Mouse (Mus musculus) heart, adult 2 months (tissue): Measurements from ENCODE around the gene Timm23.
"Not testable (repeated sequence)": the region's sequence is repeated elsewhere in the genome, so short reads cannot be mapped to it uniquely, and the experiment has no call there.

Experiments
- CTCF ChIP-seq: fragments of 200-600 bp; IDR thresholded peaks from 2 replicates; pipeline ENCODE4 v1.8.1; 2022; ENCODE audit warnings: antibody characterized with exemption, mild to moderate bottlenecking, moderate library complexity
- POLR2A ChIP-seq: fragments of 200-500 bp; IDR thresholded peaks from 2 replicates; pipeline ENCODE4 v1.6.1; 2011; ENCODE audit warnings: mild to moderate bottlenecking, low read depth, low read length, control low read depth; ENCODE audit not compliant: insufficient read depth

DNA sequence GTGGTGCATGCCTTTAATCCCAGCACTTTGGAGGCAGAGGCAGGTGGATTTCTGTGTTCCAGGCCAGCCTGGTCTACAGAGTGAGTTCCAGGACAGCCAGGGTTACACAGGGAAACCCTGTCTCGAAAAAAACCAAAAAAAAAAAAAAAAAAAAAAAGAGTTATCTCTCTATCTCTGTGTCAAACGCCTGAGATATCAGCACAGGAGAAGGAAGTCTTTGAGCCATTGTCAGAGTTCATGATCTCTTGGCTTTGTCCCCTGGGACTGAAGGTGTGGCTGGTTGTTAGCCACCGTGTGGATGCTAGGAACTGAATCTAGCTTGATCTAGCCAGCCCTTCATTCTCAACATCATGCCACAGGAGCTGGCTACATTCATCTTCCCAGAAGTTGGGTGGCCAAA, 65.2 kb downstream of the Timm23 start:
- TF ChIP-seq CTCF, POLR2A: not testable (repeated sequence)
